Mouse (Mus musculus) frontal cortex, adult 2 months (tissue): Measurements from ENCODE around the gene Lrrc19. TPM values are rescaled to one million over a fixed set of nuclear protein-coding genes. Genes with fewer than 3 reads are reported as not detected.

Experiments used
- DNase-seq, 2 experiments: peaks; one replicate each; pipeline ENCODE4 v3.0.0; 2022; ENCODE audit warnings: low spot score in 1 of 2; ENCODE audit errors: extremely low spot score in 1 of 2
- polyA plus RNA-seq: library from polyadenylated mRNA; depleted of rRNA; stranded (reverse); fragments of >200 nt; gene quantifications from 2 replicates; pipeline ENCODE4 v1.2.3, GENCODE M21; 2012; rRNA removed

Lrrc19 gene
- polyA plus RNA-seq, 1 experiment, result not detected

DNA sequence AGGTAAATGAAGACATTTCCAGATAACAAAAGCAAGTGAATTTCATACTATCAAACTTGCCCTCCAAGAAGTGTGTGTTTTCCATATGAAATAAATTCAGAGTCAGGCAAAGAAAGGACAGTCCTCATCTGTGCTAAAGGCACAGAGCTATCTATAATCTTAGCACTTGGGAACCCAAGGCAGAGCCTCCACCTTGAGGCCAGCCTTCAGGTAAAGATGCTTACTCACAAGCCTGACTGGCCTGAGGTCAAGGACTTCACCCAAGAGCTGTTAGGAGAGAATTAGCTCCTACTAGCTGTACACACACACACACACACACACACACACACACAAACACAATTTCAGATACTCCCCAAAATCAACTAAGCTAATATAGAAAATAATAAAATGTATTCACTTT lies 57.2 kb downstream of the Lrrc19 start:
- DNase-seq, result no peak

DNA sequence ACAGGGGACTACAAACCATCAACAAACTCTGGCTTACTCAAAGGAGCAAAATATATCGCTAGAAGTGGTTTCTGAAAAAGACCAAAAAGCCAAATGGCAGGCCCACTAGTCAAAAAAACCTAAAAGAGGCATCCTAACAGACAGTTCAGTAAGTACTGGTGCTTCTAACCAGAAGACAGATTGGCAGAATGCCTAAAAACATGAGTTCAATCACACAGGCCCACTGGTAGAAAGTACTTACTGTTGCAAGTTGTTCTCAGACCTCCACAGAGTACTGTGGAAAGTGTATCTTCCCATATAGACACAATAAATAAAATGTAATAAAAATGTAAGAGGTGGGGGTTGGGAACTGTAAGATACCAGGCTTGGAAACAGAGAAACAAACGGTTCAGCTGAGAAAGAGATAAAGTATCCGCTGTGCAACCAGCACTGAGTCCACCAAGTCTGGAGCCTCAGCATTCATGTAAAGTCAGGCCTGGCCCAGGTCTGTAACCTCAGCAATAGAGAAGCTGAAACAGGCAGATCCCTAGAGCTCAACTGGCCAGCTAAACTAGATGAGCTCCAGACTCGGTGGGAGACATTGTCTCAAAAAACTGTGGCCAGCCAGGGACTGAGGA lies 58.1 kb downstream of the Lrrc19 start:
- DNase-seq, result no peak

Other genes starting within 250 kb of the Lrrc19 start
- gene Gm10306, start 93.6 kb downstream of the Lrrc19 start, polyA plus RNA-seq, result 0.28 TPM in 1 of 2 replicates, not detected in the other
- gene Caap1, start 93.3 kb downstream of the Lrrc19 start, polyA plus RNA-seq, result 9.5 and 10.5 TPM in 2 replicates
- gene Plaa, start 46.9 kb downstream of the Lrrc19 start, polyA plus RNA-seq, result 32.4 and 36.4 TPM in 2 replicates
- 14.2 and 15.2 TPM in 2 replicates for gene Ift74, start 35.7 kb downstream of the Lrrc19 start, polyA plus RNA-seq
- gene Tek, start 89.1 kb upstream of the Lrrc19 start, polyA plus RNA-seq, result 9.6 and 11.2 TPM in 2 replicates